Mouse (Mus musculus) bone marrow, adult 2 months (tissue): ENCODE measurements around the gene Bcap29. TPM values are rescaled to one million over a fixed set of nuclear protein-coding genes. Genes with fewer than 3 reads are reported as not detected.
"Not testable (repeated sequence)": the region's sequence is repeated elsewhere in the genome, so short reads cannot be mapped to it uniquely, and the experiment has no call there.

ENCODE experiments used
- H3K27ac ChIP-seq: fragments of 200-500 bp; 2 replicates; pipeline ENCODE4 v1.5.1; 2012; ENCODE audit warnings: low read depth, mild to moderate bottlenecking, control low read depth, inconsistent platforms, low read length; ENCODE audit not compliant: control insufficient read depth, poor library complexity, insufficient read depth
- H3K4me1 ChIP-seq: fragments of 200-500 bp; 2 replicates; pipeline ENCODE4 v1.6.1; 2011; ENCODE audit warnings: low read length; ENCODE audit not compliant: control insufficient read depth, insufficient read depth
- H3K4me3 ChIP-seq: fragments of 200-500 bp; replicated peaks from 2 replicates; pipeline ENCODE3; 2011; ENCODE audit warnings: mild to moderate bottlenecking, low read depth, low read length, control low read depth; ENCODE audit not compliant: control insufficient read depth
- CTCF ChIP-seq: fragments of 200-500 bp; IDR thresholded peaks from 2 replicates; pipeline ENCODE4 v1.5.1; 2011; ENCODE audit warnings: low read length, control low read depth; ENCODE audit not compliant: control insufficient read depth, insufficient read depth
- POLR2A ChIP-seq: fragments of 200-500 bp; IDR thresholded peaks from 2 replicates; pipeline ENCODE4 v1.6.1; 2011; ENCODE audit warnings: low read depth, mild to moderate bottlenecking, control low read depth, low read length, borderline replicate concordance; ENCODE audit not compliant: control insufficient read depth
- whole genome bisulfite sequencing: fragments of 180-500 bp; shearing (Covaris S2); methylation state at CpG from one replicate; pipeline ENCODE4 v1.1.7; 2018; 5-methylcytosine and 5-hydroxymethylcytosine counted together
- polyA plus RNA-seq: library from polyadenylated mRNA; stranded (reverse); fragments of >200 nt; gene quantifications from 2 replicates; pipeline ENCODE4 v1.2.4, GENCODE M21; 2011; ENCODE audit warnings: low replicate concordance; ENCODE audit not compliant: missing spikeins, insufficient read depth, insufficient read length

Gene Bcap29
- polyA plus RNA-seq, 1 experiment: 12.6 TPM

GRCm38 (mm10) chr12:31583726-31584125 is 50.7 kb downstream of the Bcap29 start:
- no peak overlapping the region for H3K27ac ChIP-seq
- TF ChIP-seq CTCF: no peak
- no peak for TF ChIP-seq POLR2A
- 70% methylated on average over 2 of the region's 2 CpGs for WGBS

GRCm38 (mm10) chr12:31582081-31582480 is 52.4 kb downstream of the Bcap29 start:
- Histone ChIP-seq H3K4me3 (no peak overlapping the region), H3K4me1 (no peaks in the 10 kb centered on the region), H3K27ac (no peak overlapping the region)
- WGBS: 79% methylated on average over 5 of the region's 5 CpGs
- TF ChIP-seq CTCF (no peak), POLR2A (no peak)

More at GRCm38 (mm10) chr12:31583726-31584125, 50.7 kb downstream of the Bcap29 start:
- no peaks in the 10 kb centered on the region for H3K4me1 ChIP-seq
- H3K4me3 ChIP-seq: no peak overlapping the region

- WGBS: 75% methylated on average over 7 of the region's 7 CpGs
- TF ChIP-seq POLR2A: no peak
- TF ChIP-seq CTCF: no peak
- no peak overlapping the region for H3K27ac ChIP-seq
- no peak overlapping the region for H3K4me3 ChIP-seq
- H3K4me1 ChIP-seq: no peaks in the 10 kb centered on the region
Measured at GRCm38 (mm10) chr12:31581319-31581810, 53.1 kb downstream of the Bcap29 start.

- WGBS: 82% methylated on average over 5 of the region's 5 CpGs
- no peaks in the 10 kb centered on the region for H3K4me1 ChIP-seq
Measured at GRCm38 (mm10) chr12:31580634-31581318, 53.7 kb downstream of the Bcap29 start.

GRCm38 (mm10) chr12:31578691-31579476 is 55.6 kb downstream of the Bcap29 start:
- Histone ChIP-seq H3K4me1 (no peaks in the 10 kb centered on the region), H3K27ac (no peak overlapping the region)
- WGBS: 84% methylated on average over 8 of the region's 8 CpGs

More at GRCm38 (mm10) chr12:31580634-31581318, 53.7 kb downstream of the Bcap29 start:
- Histone ChIP-seq H3K4me3 (no peak overlapping the region), H3K27ac (no peak overlapping the region)
- no peak for TF ChIP-seq POLR2A
- no peak for TF ChIP-seq CTCF

GRCm38 (mm10) chr12:31574506-31574905 is 60.0 kb downstream of the Bcap29 start:
- no peak for TF ChIP-seq POLR2A
- no peak for TF ChIP-seq CTCF
- H3K4me3 ChIP-seq: no peak overlapping the region
- WGBS: 78% methylated on average over 5 of the region's 5 CpGs

More at GRCm38 (mm10) chr12:31578691-31579476, 55.6 kb downstream of the Bcap29 start:
- no peak for TF ChIP-seq POLR2A
- TF ChIP-seq CTCF: no peak
- no peak overlapping the region for H3K4me3 ChIP-seq

GRCm38 (mm10) chr12:31569784-31570183 is 64.7 kb downstream of the Bcap29 start:
- TF ChIP-seq CTCF (no peak), POLR2A (no peak)
- Histone ChIP-seq H3K4me1 (no peaks in the 10 kb centered on the region), H3K4me3 (no peak overlapping the region), H3K27ac (no peak overlapping the region)
- 67% methylated on average over 2 of the region's 2 CpGs for WGBS

More at GRCm38 (mm10) chr12:31574506-31574905, 60.0 kb downstream of the Bcap29 start:
- no peak overlapping the region for H3K27ac ChIP-seq
- no peaks in the 10 kb centered on the region for H3K4me1 ChIP-seq

GRCm38 (mm10) chr12:31568661-31569060 is 65.8 kb downstream of the Bcap29 start:
- H3K4me1 ChIP-seq: no peaks in the 10 kb centered on the region
- no peak overlapping the region for H3K27ac ChIP-seq
- no peak overlapping the region for H3K4me3 ChIP-seq
- no peak for TF ChIP-seq CTCF

- not testable (repeated sequence) for H3K4me1 ChIP-seq, H3K4me3 ChIP-seq, H3K27ac ChIP-seq
- WGBS: 31% methylated on average over 10 of the region's 10 CpGs
Measured at GRCm38 (mm10) chr12:31567535-31567934, 66.9 kb downstream of the Bcap29 start.
